Mouse (Mus musculus): ENCODE data around the gene Tsga10. TPM values are rescaled to one million over a fixed set of nuclear protein-coding genes. Genes with fewer than 3 reads are reported as not detected.

Tsga10 gene
- total and polyA plus RNA-seq, 2 experiments from 2014 or later = 7.5 TPM

DNA sequence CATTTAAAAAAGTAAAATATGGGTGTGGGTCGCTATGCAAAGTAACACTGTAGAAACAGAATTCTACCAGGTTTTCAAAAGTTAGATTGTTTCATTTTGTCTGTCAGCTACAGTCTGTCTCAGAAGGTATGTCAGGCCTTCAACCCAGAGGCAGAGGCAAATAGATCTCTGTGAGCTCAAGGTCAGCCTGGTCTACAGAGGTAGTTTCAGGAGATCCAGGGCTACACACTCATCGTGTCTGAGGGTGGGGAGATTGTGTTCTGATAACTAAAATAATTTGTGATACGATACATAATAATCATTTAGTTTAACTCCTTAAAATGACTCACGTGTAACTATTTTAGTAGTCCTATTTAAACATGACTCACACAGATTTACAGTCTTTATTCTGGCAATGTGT lies 6.9 kb upstream of the Tsga10 start:
- no peak overlapping the region for H3K27ac ChIP-seq (ENCODE audit: low read depth, low read length)
- WGBS = 94% methylated on average over 4 of the region's 4 CpGs
- no peak overlapping the region for H3K4me2 ChIP-seq (ENCODE audit: low read depth, low read length, poor library complexity, severe bottlenecking)
- H3K27me3 ChIP-seq (ENCODE audit: insufficient read depth, low read length) = 0 out of 2 replicates have a peak, but pooled peaks cover 5% of the 10 kb centered on the region
- no peak overlapping the region for H3K9ac ChIP-seq (replicated peaks; ENCODE audit: low read length, poor library complexity, severe bottlenecking)
- 0 out of 2 replicates have a peak, but pooled peaks cover 3% of the 10 kb centered on the region for H3K9me3 ChIP-seq (ENCODE audit: low read length)
- 0 out of 2 replicates have a peak, but pooled peaks cover 3% of the 10 kb centered on the region for H3K4me1 ChIP-seq (ENCODE audit: insufficient read depth, low read length)
- DNase-seq (ENCODE audit: low spot score) = no peak
- peaks cover 3% of the 10 kb centered on the region; the same call in 1 of the 2 replicates for H3K36me3 ChIP-seq (ENCODE audit: insufficient read depth, low read length)
- no peak for TF ChIP-seq CTCF (IDR thresholded peaks at IDR 0.05)
- ATAC-seq (ENCODE audit: low FRiP score) = no peak
- no peak overlapping the region for H3K4me3 ChIP-seq (ENCODE audit: low read depth, low read length)

DNA sequence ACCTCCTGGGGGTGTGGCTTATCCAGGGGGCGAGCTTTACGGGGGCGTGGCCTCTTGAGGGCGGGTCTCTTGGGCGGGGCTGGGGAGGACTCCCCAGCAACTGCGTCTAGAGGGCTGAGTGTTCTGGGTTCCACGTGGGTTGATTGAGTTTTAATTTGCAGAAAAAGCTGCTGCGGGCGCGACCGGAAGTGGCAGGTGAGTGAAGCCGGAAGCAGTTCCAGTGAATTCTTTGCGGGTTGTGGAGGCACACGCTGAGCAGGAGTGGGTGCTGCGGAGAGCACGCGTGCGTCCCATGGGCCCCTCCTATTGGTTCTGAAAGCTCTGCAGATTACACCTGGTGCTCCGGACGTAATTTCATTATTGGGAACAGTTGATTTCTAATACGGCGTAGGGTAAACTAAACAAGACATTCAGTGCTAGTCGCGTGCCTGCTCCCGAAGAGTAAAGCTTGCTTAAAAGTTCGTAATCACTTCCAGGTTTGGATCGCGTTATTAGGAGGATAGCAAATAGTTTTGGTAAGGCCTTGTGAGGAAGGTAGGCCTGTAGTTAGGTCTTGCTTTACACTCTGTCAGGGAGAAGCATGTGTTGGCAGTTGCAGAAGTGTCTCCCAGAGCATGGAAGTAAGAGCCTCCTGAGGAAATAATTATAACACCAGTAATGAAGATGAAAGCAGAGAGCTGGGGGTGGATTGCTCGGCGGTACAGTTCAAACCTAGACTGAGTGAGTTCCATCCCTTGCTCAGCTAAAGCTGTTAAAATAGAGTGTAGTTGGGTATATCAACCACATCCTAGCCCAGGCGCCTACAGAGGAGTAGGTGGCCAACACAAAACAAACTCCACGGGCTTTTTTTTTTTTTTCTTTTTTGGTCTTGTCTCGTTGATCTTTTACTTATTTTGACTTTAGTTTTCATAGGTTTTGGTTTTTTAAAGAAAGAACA lies 6.2 kb upstream of the Tsga10 start:
- Histone ChIP-seq H3K4me2 (ENCODE audit: low read depth, low read length, poor library complexity, severe bottlenecking) (peak overlapping the region; percentile 68), H3K9ac (replicated peaks; ENCODE audit: low read length, poor library complexity, severe bottlenecking) (peak overlapping the region; percentile 46), H3K27ac (ENCODE audit: low read depth, low read length) (peak overlapping the region; percentile 66), H3K4me3 (ENCODE audit: low read depth, low read length) (peak overlapping the region; percentile 47), H3K27me3 (ENCODE audit: insufficient read depth, low read length) (0 out of 2 replicates have a peak, but pooled peaks cover 5% of the 10 kb centered on the region), H3K4me1 (ENCODE audit: insufficient read depth, low read length) (0 out of 2 replicates have a peak, but pooled peaks cover 3% of the 10 kb centered on the region), H3K36me3 (ENCODE audit: insufficient read depth, low read length) (peaks cover 3% of the 10 kb centered on the region; the same call in 1 of the 2 replicates), H3K9me3 (ENCODE audit: low read length) (0 out of 2 replicates have a peak, but pooled peaks cover 3% of the 10 kb centered on the region)
- peak; percentile 93 for ATAC-seq (ENCODE audit: low FRiP score)
- 6% methylated on average over 33 of the region's 33 CpGs for WGBS
- TF ChIP-seq CTCF (IDR thresholded peaks at IDR 0.05) = no peak
- peak; percentile 87 for DNase-seq (ENCODE audit: low spot score)

DNA sequence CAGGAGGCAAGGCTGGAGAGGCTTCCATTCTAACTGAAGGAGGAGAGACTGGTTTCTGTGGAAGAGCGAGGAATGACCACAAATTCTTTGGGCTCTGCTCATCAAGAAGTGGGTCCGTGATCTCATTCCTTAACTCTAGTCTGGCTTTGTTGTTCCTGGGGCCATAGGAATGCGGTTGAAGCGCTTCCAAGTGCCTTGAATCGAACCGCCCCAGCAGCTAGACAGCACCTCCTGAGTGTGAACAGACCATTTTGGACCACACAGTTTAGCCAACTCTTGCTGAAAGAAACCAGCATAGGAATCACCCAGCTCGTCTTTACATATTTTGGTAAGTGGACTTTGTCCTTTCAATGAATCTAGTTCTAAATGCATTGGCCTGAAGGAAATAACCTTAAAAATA lies 5.5 kb upstream of the Tsga10 start, which contains the start of gene Lipt1:
Lipt1 (plus strand) TSS at position 35 of the 400 bp plus-strand sequence.
- 6% methylated on average over 7 of the region's 7 CpGs for WGBS
- TF ChIP-seq CTCF (IDR thresholded peaks at IDR 0.05) = no peak
- H3K27ac ChIP-seq (ENCODE audit: low read depth, low read length) = peak within 1 kb of the TSS; percentile 66
- peak within 1 kb of the TSS; percentile 68 for H3K4me2 ChIP-seq (ENCODE audit: low read depth, low read length, poor library complexity, severe bottlenecking)
- DNase-seq (ENCODE audit: low spot score) (peak; percentile 35), ATAC-seq (ENCODE audit: low FRiP score) (peak; percentile 60; the same call in 1 of the 2 replicates)
- H3K4me1 ChIP-seq (ENCODE audit: insufficient read depth, low read length) = 0 out of 2 replicates have a peak, but pooled peaks cover 3% of the 10 kb centered on the region
- H3K9ac ChIP-seq (replicated peaks; ENCODE audit: low read length, poor library complexity, severe bottlenecking) = peak within 1 kb of the TSS; percentile 46
- 0 out of 2 replicates have a peak, but pooled peaks cover 5% of the 10 kb centered on the region for H3K27me3 ChIP-seq (ENCODE audit: insufficient read depth, low read length)
- H3K4me3 ChIP-seq (ENCODE audit: low read depth, low read length) = peak within 1 kb of the TSS; percentile 47
- 0 out of 2 replicates have a peak, but pooled peaks cover 3% of the 10 kb centered on the region for H3K9me3 ChIP-seq (ENCODE audit: low read length)
- peaks cover 3% of the 10 kb centered on the region; the same call in 1 of the 2 replicates for H3K36me3 ChIP-seq (ENCODE audit: insufficient read depth, low read length)

DNA sequence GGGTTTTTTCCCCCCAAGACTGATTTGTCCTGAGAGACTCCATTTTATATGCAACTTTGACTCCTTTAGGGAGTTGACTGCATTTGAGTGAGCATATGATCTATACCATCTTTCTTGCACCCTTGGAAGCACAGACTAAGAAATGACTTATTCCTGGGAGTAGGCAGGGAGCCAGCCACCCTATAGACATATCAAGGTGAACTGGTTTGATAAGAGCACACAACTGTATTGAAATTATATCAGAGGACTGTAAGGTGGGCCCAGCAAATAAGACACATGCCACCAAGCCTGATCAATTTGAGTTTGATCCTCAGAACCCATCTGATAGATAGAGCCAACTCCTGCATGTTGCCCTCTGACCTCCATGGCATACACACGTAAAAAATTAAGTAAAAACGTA lies 3.1 kb upstream of the Tsga10 start:
- H3K4me1 ChIP-seq (ENCODE audit: insufficient read depth, low read length) = 0 out of 2 replicates have a peak, but pooled peaks cover 3% of the 10 kb centered on the region
- H3K4me2 ChIP-seq (ENCODE audit: low read depth, low read length, poor library complexity, severe bottlenecking) = no peak overlapping the region
- H3K27ac ChIP-seq (ENCODE audit: low read depth, low read length) = no peak overlapping the region
- DNase-seq (ENCODE audit: low spot score) (no peak), ATAC-seq (ENCODE audit: low FRiP score) (no peak)
- H3K36me3 ChIP-seq (ENCODE audit: insufficient read depth, low read length) = no peaks in the 10 kb centered on the region
- WGBS = 56% methylated on average over 2 of the region's 2 CpGs
- no peak overlapping the region for H3K9ac ChIP-seq (replicated peaks; ENCODE audit: low read length, poor library complexity, severe bottlenecking)
- H3K9me3 ChIP-seq (ENCODE audit: low read length) = no peaks in the 10 kb centered on the region
- H3K4me3 ChIP-seq (ENCODE audit: low read depth, low read length) = no peak overlapping the region
- TF ChIP-seq CTCF (IDR thresholded peaks at IDR 0.05) = no peak
- H3K27me3 ChIP-seq (ENCODE audit: insufficient read depth, low read length) = 0 out of 2 replicates have a peak, but pooled peaks cover 5% of the 10 kb centered on the region

DNA sequence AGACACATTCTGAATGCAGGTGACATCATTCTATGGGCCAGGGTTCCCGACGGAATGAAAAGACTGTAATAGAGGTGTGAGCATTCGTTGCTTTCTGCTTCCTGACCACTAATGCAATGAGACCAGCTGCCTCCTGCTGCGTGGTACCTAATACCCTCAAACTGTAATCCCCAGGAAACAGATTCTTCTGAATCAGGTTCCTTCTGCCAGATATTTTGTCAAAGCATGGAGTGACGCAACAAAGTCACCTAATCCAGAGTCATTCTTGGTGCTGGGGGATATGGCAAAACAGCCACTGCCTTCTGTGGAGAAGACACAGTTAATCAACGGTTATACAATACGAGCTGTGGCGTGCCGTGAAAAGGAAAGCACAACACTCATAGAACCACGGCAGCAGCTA lies 2.4 kb upstream of the Tsga10 start:
- TF ChIP-seq CTCF (IDR thresholded peaks at IDR 0.05) = no peak
- Histone ChIP-seq H3K9ac (replicated peaks; ENCODE audit: low read length, poor library complexity, severe bottlenecking) (no peak overlapping the region), H3K4me3 (ENCODE audit: low read depth, low read length) (no peak overlapping the region), H3K4me1 (ENCODE audit: insufficient read depth, low read length) (0 out of 2 replicates have a peak, but pooled peaks cover 3% of the 10 kb centered on the region), H3K4me2 (ENCODE audit: low read depth, low read length, poor library complexity, severe bottlenecking) (no peak overlapping the region), H3K36me3 (ENCODE audit: insufficient read depth, low read length) (no peaks in the 10 kb centered on the region), H3K27me3 (ENCODE audit: insufficient read depth, low read length) (0 out of 2 replicates have a peak, but pooled peaks cover 5% of the 10 kb centered on the region), H3K27ac (ENCODE audit: low read depth, low read length) (no peak overlapping the region), H3K9me3 (ENCODE audit: low read length) (no peaks in the 10 kb centered on the region)
- ATAC-seq (ENCODE audit: low FRiP score) (no peak), DNase-seq (ENCODE audit: low spot score) (no peak)
- 67% methylated on average over 10 of the region's 10 CpGs for WGBS

All from midbrain, postnatal 0 days (tissue).